Mouse (Mus musculus) heart, embryonic 16.5 days (tissue): ENCODE data around the gene Atp6v1g3. TPM values are rescaled to one million over a fixed set of nuclear protein-coding genes. Genes with fewer than 3 reads are reported as not detected.
A peak's percentile ranks its signal among the peaks of the same experiment; 100 is the strongest.

Experiments used
- ATAC-seq: fragments of 200-750 bp; cut with Nextera tagmentation; replicated peaks from 2 replicates; pipeline ENCODE4 v1.8.0; 2017; ENCODE audit warnings: moderate number of reproducible peaks; ENCODE audit not compliant: insufficient read depth, low FRiP score; ENCODE audit errors: extremely low read depth
- H3K27ac ChIP-seq: fragments of 300-500 bp; sonication (generic); 2 replicates; pipeline ENCODE4 v1.5.1; 2014; ENCODE audit warnings: mild to moderate bottlenecking, low read length, control low read depth, moderate library complexity
- H3K27me3 ChIP-seq: fragments of 300-500 bp; sonication (generic); 2 replicates; pipeline ENCODE4 v1.6.1; 2014; ENCODE audit warnings: low read length, mixed read lengths; ENCODE audit not compliant: control insufficient read depth, insufficient read depth
- H3K36me3 ChIP-seq: fragments of 300-500 bp; sonication (generic); 2 replicates; pipeline ENCODE4 v1.6.1; 2014; ENCODE audit not compliant: control insufficient read depth, insufficient read depth
- H3K4me1 ChIP-seq: fragments of 300-500 bp; sonication (generic); 2 replicates; pipeline ENCODE4 v1.6.1; 2014; ENCODE audit warnings: low read length, mixed read lengths; ENCODE audit not compliant: control insufficient read depth, insufficient read depth
- H3K4me2 ChIP-seq: fragments of 300-500 bp; sonication (generic); 2 replicates; pipeline ENCODE4 v1.6.1; 2014; ENCODE audit warnings: low read depth, mild to moderate bottlenecking, control low read depth, low read length
- H3K4me3 ChIP-seq: fragments of 300-500 bp; sonication (generic); 2 replicates; pipeline ENCODE4 v1.5.1; 2014; ENCODE audit warnings: mild to moderate bottlenecking, control low read depth, low read length
- H3K9ac ChIP-seq: fragments of 300-500 bp; sonication (generic); 2 replicates; pipeline ENCODE4 v1.6.1; 2014; ENCODE audit warnings: low read length, control low read depth
- H3K9me3 ChIP-seq: fragments of 300-500 bp; sonication (generic); replicated peaks from 2 replicates; pipeline ENCODE4 v1.6.1; 2016; ENCODE audit warnings: low read length; ENCODE audit not compliant: control insufficient read depth
- WGBS: fragments of 180-500 bp; shearing (Covaris S2); extraction: QIAGEN DNeasy Blood & Tissue Kit; methylation state at CpG from one replicate; pipeline ENCODE4 v1.1.7; 2014; 5-methylcytosine and 5-hydroxymethylcytosine counted together
- polyA plus RNA-seq: library from polyadenylated mRNA; unstranded; fragments of >200 nt; fragmentation: Nextera tagmentation; extraction: Ambion mirVana; gene quantifications from 2 replicates; pipeline ENCODE4 v1.2.1, GENCODE M21; 2015

The Atp6v1g3 gene
- polyA plus RNA-seq, 1 experiment from 2014 or later = not detected

DNA sequence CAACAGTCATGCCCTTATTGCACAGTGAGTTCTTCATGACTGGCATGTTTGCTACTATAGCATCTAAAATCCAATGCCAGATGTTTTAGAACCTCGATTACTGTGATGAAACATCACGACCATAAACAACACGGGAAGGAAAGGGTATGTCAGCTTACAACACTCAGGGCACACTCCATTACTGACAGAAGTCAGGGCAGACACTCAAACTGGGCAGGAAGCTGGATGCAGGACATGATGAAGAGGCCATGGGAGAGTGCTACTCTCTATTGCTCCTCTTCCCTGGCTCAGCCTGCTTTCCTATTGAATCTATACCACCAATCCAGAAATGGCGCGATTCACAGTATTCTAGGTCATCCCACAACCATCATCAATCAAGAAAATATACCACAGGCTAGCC lies 28.4 kb downstream of the Atp6v1g3 start:
- ATAC-seq = no peak

DNA sequence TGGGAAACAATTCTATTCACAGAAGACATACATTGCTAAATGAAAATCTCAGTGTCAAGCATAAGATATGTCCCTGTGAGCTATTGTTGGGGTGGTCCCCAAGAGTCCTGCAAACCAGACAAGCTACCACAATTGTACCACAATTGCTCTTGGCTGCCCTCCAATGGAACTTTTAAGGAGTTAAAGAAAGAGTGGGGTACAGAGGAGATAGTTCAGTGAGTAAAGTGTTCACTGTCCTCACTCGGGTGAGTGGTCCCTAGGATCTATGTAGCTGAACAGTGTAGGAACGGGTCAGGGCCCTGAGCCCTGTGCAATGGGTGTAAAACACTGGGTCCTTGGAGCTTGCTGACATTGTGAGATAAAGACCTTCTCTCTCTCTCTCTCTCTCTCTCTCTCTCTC lies 29.2 kb downstream of the Atp6v1g3 start:
- Histone ChIP-seq H3K9ac (no peak overlapping the region), H3K4me3 (no peak overlapping the region), H3K27ac (no peak overlapping the region), H3K9me3 (no peaks in the 10 kb centered on the region), H3K4me1 (no peaks in the 10 kb centered on the region), H3K27me3 (no peaks in the 10 kb centered on the region), H3K36me3 (no peaks in the 10 kb centered on the region), H3K4me2 (no peak overlapping the region)
- ATAC-seq = no peak
- WGBS = 88% methylated on average over 2 of the region's 2 CpGs

More for the DNA sequence above, 28.4 kb downstream of the Atp6v1g3 start:
- Histone ChIP-seq H3K4me2 (no peak overlapping the region), H3K4me3 (no peak overlapping the region), H3K9me3 (no peaks in the 10 kb centered on the region), H3K27me3 (no peaks in the 10 kb centered on the region), H3K36me3 (no peaks in the 10 kb centered on the region), H3K27ac (no peak overlapping the region), H3K9ac (no peak overlapping the region), H3K4me1 (no peaks in the 10 kb centered on the region)
- WGBS = 78% methylated on average over 5 of the region's 5 CpGs

DNA sequence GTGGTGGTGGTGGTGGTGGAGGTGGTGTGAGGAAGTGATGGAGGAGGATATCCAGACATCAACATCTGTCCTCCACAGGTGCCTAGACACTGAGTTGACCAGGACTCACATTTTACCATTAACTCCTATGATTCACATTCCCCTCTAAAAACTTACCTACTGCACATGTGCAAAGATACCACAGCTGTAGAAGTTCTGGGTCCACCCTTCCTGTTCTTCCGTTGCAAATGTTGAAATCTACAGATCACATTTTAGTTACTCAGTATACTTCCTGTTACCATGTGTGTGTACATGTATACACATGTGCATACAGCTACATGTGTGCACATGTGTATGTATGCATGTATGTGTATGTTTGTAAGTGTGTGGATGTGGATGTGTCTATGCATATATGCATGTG lies 29.8 kb downstream of the Atp6v1g3 start:
- H3K36me3 ChIP-seq = no peaks in the 10 kb centered on the region
- no peaks in the 10 kb centered on the region for H3K4me1 ChIP-seq
- 67% methylated on average over 1 of the region's 1 CpGs for WGBS
- H3K4me3 ChIP-seq = no peak overlapping the region
- no peaks in the 10 kb centered on the region for H3K27me3 ChIP-seq
- no peak for ATAC-seq
- H3K4me2 ChIP-seq = no peak overlapping the region
- no peak overlapping the region for H3K27ac ChIP-seq
- H3K9me3 ChIP-seq = no peaks in the 10 kb centered on the region
- H3K9ac ChIP-seq = no peak overlapping the region

DNA sequence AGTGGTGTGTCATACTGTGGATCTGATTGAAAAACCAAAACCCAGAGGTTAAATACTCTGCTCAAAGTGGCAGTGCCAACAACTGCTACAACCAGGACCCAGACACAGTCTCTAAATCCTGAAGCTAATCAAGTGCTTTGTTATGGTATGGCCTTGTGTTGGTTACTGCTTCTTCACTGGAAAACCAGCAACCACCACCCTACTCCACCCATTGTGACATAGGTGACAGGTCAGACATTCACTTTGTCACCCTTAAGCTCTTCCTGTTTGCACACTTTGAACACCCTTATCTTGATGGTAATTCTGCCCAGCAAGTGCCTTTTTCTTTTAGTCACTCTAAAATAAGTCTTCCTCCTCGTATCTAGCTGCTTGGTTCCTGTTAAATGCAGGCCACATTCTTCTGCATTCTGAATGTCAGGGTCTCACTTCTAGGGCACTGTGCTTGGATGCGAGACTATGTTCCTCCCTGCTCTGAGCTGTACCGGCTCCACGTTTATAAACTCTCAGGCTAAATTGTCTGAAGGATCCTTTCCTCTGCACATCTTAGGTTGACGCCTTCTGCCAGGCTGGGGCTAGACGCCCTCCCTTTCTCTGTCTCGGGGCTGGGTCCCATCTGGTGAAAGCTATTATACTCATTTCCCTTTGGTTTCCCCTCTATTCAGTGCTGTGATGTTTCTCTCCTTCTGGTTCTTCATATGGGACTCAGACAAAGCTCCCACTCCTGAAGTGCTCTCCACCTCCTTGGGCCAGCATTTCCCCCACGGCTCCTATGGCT lies 30.8 kb downstream of the Atp6v1g3 start:
- Histone ChIP-seq H3K27me3 (no peaks in the 10 kb centered on the region), H3K4me3 (no peak overlapping the region), H3K36me3 (no peaks in the 10 kb centered on the region), H3K9me3 (no peaks in the 10 kb centered on the region), H3K4me1 (no peaks in the 10 kb centered on the region), H3K9ac (no peak overlapping the region), H3K4me2 (no peak overlapping the region), H3K27ac (no peak overlapping the region)
- 60% methylated on average over 8 of the region's 8 CpGs for WGBS
- ATAC-seq = no peak

DNA sequence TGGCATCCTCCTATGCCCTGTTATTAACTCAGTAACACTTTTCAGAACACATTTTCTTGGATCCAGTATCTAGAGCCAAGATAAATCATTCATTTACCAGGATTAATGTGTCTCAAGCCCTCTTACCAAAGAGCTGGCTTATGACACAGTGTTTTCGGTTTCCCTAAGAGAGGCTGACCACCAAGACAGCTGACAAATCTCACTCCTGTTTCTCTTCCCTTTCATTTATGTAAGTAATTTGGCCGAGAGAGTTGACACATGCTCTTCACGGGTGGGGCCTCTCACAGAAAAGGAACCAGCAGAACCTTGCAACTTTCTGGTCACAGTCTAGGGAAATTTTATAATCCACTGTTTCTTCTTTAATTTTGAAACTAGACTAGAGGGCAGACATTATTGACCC lies 49.1 kb downstream of the Atp6v1g3 start:
- Histone ChIP-seq H3K27ac (no peak overlapping the region), H3K36me3 (no peaks in the 10 kb centered on the region), H3K27me3 (no peaks in the 10 kb centered on the region), H3K9me3 (no peaks in the 10 kb centered on the region), H3K9ac (no peak overlapping the region), H3K4me2 (no peak overlapping the region), H3K4me1 (no peaks in the 10 kb centered on the region), H3K4me3 (no peak overlapping the region)
- no peak for ATAC-seq
- WGBS = 55% methylated on average over 3 of the region's 3 CpGs

DNA sequence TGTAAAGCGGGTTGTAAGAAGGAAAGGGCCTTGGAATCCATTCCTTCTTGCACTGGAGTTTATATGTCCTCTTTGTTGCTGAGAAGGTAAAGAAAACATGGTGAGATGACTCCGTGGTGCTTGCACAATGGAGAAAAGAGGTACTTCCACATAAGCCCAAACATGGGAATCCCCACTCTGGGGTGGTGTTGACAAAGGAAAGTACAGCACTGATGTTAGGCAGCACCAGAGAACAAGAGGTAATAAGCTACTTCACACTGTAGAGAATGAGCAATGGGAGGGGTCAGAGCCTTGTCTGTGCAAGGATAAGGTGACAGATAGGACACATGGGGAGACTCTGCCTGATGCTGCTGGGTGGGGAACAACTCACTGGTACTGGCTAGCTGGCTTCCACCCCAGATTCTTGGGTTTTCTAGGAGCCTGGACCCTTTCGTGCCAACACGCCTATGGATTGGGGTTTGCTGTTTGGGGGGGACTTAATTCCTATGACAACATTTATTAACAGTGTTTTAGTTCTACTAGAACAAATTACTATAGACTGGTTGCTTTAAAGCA lies 49.6 kb downstream of the Atp6v1g3 start:
- WGBS = 82% methylated on average over 4 of the region's 4 CpGs
- H3K9ac ChIP-seq = no peak overlapping the region
- H3K4me2 ChIP-seq = no peak overlapping the region
- no peak overlapping the region for H3K27ac ChIP-seq
- H3K27me3 ChIP-seq = no peaks in the 10 kb centered on the region
- no peaks in the 10 kb centered on the region for H3K36me3 ChIP-seq
- no peak overlapping the region for H3K4me3 ChIP-seq
- H3K9me3 ChIP-seq = no peaks in the 10 kb centered on the region
- H3K4me1 ChIP-seq = no peaks in the 10 kb centered on the region
- ATAC-seq = no peak

DNA sequence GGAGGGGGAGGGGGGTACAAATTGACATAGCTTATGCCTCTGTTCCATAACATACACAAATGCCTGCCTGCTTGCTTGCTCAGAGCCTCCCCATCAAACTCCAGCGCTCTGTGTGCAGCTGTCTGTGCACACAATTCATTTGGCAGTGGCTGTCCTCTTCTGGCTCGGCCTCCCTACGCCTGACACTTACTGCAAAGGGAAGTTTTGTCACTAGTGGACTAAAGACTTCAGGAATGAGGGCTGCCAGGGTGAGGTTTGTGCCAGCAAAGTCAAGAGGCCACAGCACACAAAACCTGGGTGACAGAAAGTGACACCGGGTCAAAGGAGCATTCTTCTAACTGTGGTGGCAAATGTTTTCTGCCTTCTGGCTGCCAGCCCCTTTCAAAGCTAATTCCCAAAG lies 52.6 kb downstream of the Atp6v1g3 start:
- no peak overlapping the region for H3K4me2 ChIP-seq
- 55% methylated on average over 4 of the region's 4 CpGs for WGBS
- H3K27me3 ChIP-seq = no peaks in the 10 kb centered on the region
- no peaks in the 10 kb centered on the region for H3K4me1 ChIP-seq
- no peak for ATAC-seq
- no peaks in the 10 kb centered on the region for H3K36me3 ChIP-seq
- H3K27ac ChIP-seq = no peak overlapping the region
- no peak overlapping the region for H3K4me3 ChIP-seq
- H3K9me3 ChIP-seq = no peaks in the 10 kb centered on the region
- H3K9ac ChIP-seq = no peak overlapping the region

DNA sequence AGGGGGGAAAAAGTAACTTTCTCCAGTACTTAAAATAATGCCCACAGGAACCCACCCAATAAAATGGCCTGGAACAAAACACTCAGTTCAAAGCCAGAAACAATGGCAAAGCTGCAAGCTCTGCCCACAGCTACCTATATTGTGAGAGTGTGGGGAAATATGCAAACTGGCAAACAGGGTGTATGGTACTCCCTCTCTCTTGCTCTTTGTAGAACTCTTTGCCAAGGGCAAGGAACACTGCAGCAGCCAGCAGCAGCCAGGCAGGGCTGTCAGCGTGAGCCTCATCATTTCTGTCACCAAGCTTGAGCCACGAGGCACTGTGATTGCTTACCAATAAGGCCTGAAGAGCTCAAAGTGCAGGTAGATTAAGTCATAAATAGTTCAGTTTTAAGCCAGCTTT lies 53.0 kb downstream of the Atp6v1g3 start:
- Histone ChIP-seq H3K9ac (no peak overlapping the region), H3K36me3 (no peaks in the 10 kb centered on the region), H3K4me2 (no peak overlapping the region), H3K4me1 (no peaks in the 10 kb centered on the region), H3K4me3 (no peak overlapping the region), H3K9me3 (no peaks in the 10 kb centered on the region), H3K27ac (no peak overlapping the region), H3K27me3 (no peaks in the 10 kb centered on the region)
- 52% methylated on average over 2 of the region's 2 CpGs for WGBS
- ATAC-seq = no peak

DNA sequence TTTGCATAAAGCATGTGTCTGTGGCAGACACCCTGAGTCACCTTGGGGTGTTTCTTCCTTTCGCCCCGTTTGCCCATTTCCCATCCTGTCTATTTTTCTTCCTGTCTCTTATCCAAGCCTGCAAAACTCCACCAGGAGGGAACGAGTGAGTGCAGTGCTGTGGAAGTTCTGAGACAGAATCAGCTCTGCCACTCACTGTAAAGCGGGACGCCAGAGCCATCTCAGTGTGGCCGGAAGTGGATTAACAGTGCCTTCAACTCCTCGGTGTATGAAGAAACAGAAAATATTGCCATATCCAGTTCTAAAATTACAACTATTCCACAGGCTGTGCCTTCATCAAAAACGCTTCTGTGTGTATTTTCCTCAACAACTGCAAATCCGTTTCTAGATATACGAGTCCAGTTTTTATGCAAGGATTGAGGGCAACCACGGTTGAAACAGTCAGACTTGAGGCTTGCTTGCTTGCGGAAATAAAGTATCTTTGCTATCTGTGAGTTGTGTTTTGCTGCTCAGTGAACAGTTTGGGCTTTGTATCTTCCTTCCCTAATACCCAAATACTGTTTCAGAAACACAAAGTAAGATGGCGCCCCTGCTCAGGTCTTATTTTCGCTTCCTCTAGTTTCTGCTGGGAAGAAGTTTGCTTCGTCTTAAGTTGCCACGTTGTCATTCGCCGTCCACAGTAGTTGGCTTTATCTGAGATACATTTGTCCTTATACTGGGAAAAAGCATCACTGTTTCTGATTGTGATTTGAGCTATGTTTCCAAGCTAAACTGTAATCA lies 54.1 kb downstream of the Atp6v1g3 start:
- Histone ChIP-seq H3K36me3 (no peaks in the 10 kb centered on the region), H3K4me3 (no peak overlapping the region), H3K9me3 (no peaks in the 10 kb centered on the region), H3K27ac (no peak overlapping the region), H3K4me1 (no peaks in the 10 kb centered on the region), H3K4me2 (peak overlapping the region; percentile 50), H3K9ac (no peak overlapping the region), H3K27me3 (no peaks in the 10 kb centered on the region)
- WGBS = 56% methylated on average over 18 of the region's 18 CpGs
- ATAC-seq = no peak
